Mouse (Mus musculus) midbrain, embryonic 12.5 days (tissue): Measurements from ENCODE around the gene Fbxo28. TPM values are rescaled to one million over a fixed set of nuclear protein-coding genes. Genes with fewer than 3 reads are reported as not detected.

Source experiments
- ATAC-seq: fragments of 200-750 bp; cut with Nextera tagmentation; 2 replicates; pipeline ENCODE4 v1.8.0; 2017; ENCODE audit warnings: low read depth, moderate TSS enrichment, moderate library complexity; ENCODE audit not compliant: low FRiP score
- H3K27ac ChIP-seq: fragments of 300-500 bp; sonication (generic); replicated peaks from 2 replicates; pipeline ENCODE4 v1.5.1; 2016; ENCODE audit warnings: mild to moderate bottlenecking
- H3K27me3 ChIP-seq: fragments of 300-500 bp; sonication (generic); 2 replicates; pipeline ENCODE4 v1.6.1; 2016; ENCODE audit warnings: mild to moderate bottlenecking
- H3K36me3 ChIP-seq: fragments of 300-500 bp; sonication (generic); 2 replicates; pipeline ENCODE4 v1.6.1; 2016
- H3K4me1 ChIP-seq: fragments of 300-500 bp; sonication (generic); 2 replicates; pipeline ENCODE4 v1.6.1; 2016
- H3K4me2 ChIP-seq: fragments of 300-500 bp; sonication (generic); replicated peaks from 2 replicates; pipeline ENCODE4 v1.6.1; 2016; ENCODE audit warnings: mild to moderate bottlenecking, moderate library complexity
- H3K4me3 ChIP-seq: fragments of 300-500 bp; sonication (generic); 2 replicates; pipeline ENCODE4 v1.5.1; 2016; ENCODE audit warnings: mild to moderate bottlenecking
- H3K9ac ChIP-seq: fragments of 300-500 bp; sonication (generic); replicated peaks from 2 replicates; pipeline ENCODE4 v1.6.1; 2016; ENCODE audit warnings: mild to moderate bottlenecking, moderate library complexity
- H3K9me3 ChIP-seq: fragments of 300-500 bp; sonication (generic); 2 replicates; pipeline ENCODE4 v1.6.1; 2016; ENCODE audit warnings: mild to moderate bottlenecking
- WGBS: fragments of 180-500 bp; shearing (Covaris S2); methylation state at CpG from one replicate; pipeline ENCODE4 v1.1.7; 2016; 5-methylcytosine and 5-hydroxymethylcytosine counted together
- polyA plus RNA-seq: library from polyadenylated mRNA; unstranded; fragments of >200 nt; fragmentation: Nextera tagmentation; extraction: Ambion mirVana; gene quantifications from 2 replicates; pipeline ENCODE4 v1.2.1, GENCODE M21; 2016

Fbxo28 gene
- 32.9 and 36.4 TPM in 2 replicates for polyA plus RNA-seq

DNA sequence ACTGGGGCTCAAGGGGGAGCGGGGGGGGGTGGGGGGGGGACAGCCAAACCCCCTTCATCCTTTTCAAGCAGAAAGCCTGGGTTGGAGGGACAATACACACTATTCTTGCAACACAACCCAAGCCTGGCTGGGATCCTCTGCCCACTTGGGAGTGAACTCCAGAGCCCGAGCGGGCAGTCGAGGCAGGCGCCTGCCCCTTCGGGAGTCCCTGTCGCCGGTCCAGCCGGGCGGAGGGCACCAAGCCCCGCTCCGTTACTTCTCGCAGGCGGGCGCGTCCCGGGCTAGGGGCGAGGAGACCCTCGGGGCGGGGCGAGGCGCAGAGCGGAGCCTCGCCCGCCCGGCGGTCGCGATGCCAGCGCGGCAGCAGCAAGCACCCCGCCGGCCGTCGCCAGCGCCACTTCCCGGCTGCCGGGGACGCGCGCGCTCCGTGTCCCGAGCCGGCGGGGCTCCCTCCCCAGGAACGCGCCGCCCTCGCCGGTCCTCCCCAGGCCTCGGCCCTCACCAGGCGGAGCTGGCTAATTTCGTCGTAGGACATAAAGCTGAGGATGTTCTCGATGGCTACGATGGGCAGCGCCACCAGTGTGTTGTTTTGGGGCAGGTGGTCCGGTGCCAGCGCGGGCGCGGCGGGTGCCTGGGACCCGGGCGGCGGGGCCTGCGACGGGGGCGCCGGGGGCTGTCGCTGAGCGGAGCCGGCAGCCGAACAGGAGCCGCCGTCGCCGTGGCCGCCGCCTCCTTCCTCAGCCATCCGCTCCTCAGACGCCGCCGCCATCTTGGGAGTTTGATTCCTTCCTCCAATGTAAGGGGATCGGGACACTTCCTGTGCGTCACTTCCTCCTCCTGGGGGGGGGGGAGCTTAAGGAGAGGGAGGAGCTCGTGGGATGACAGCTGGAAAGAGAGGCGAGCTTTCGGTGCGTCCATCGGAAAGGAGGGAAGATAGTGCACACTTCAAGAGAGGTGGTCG lies at the start of gene Fbxo28:
Fbxo28 (minus strand) TSS at position 809 of the 961 bp plus-strand sequence.
- H3K27ac ChIP-seq, result peak within 1 kb of the TSS; percentile 82
- ATAC-seq, result peak; percentile 93
- H3K4me3 ChIP-seq, result peak within 1 kb of the TSS; percentile 99
- H3K4me2 ChIP-seq, result peak within 1 kb of the TSS; percentile 95
- H3K4me1 ChIP-seq, result peaks cover 24% of the 10 kb centered on the region
- peaks cover 5% of the 10 kb centered on the region; the same call in 1 of the 2 replicates for H3K36me3 ChIP-seq
- WGBS, result under 1% methylated on average over 82 of the region's 93 CpGs
- no peaks in the 10 kb centered on the region for H3K9me3 ChIP-seq
- H3K9ac ChIP-seq, result peak within 1 kb of the TSS; percentile 97
- no peaks in the 10 kb centered on the region for H3K27me3 ChIP-seq

GRCm38 (mm10) chr1:182388729-182389128 lies 47.3 kb upstream of the Fbxo28 start:
- H3K9ac ChIP-seq, result no peak overlapping the region
- H3K36me3 ChIP-seq, result no peaks in the 10 kb centered on the region
- no peak overlapping the region for H3K27ac ChIP-seq
- H3K4me1 ChIP-seq, result no peaks in the 10 kb centered on the region
- no peaks in the 10 kb centered on the region for H3K27me3 ChIP-seq
- H3K9me3 ChIP-seq, result no peaks in the 10 kb centered on the region
- ATAC-seq, result no peak
- H3K4me2 ChIP-seq, result no peak overlapping the region
- no peak overlapping the region for H3K4me3 ChIP-seq
- WGBS, result 55% methylated on average over 4 of the region's 4 CpGs

GRCm38 (mm10) chr1:182386449-182386848 lies 45.0 kb upstream of the Fbxo28 start:
- H3K4me1 ChIP-seq, result no peaks in the 10 kb centered on the region
- H3K36me3 ChIP-seq, result no peaks in the 10 kb centered on the region
- H3K27me3 ChIP-seq, result no peaks in the 10 kb centered on the region
- no peak for ATAC-seq
- H3K9ac ChIP-seq, result no peak overlapping the region
- no peak overlapping the region for H3K4me2 ChIP-seq
- H3K27ac ChIP-seq, result no peak overlapping the region
- 86% methylated on average over 8 of the region's 8 CpGs for WGBS
- H3K4me3 ChIP-seq, result no peak overlapping the region
- no peaks in the 10 kb centered on the region for H3K9me3 ChIP-seq

- H3K9ac ChIP-seq, result no peak overlapping the region
- no peak overlapping the region for H3K4me2 ChIP-seq
- no peaks in the 10 kb centered on the region for H3K4me1 ChIP-seq
- no peak overlapping the region for H3K27ac ChIP-seq
- no peak for ATAC-seq
- H3K27me3 ChIP-seq, result no peaks in the 10 kb centered on the region
- H3K36me3 ChIP-seq, result no peaks in the 10 kb centered on the region
- 21% methylated on average over 9 of the region's 9 CpGs for WGBS
- H3K9me3 ChIP-seq, result no peaks in the 10 kb centered on the region
- H3K4me3 ChIP-seq, result no peak overlapping the region
Observed at GRCm38 (mm10) chr1:182383096-182383495, 41.7 kb upstream of the Fbxo28 start.

DNA sequence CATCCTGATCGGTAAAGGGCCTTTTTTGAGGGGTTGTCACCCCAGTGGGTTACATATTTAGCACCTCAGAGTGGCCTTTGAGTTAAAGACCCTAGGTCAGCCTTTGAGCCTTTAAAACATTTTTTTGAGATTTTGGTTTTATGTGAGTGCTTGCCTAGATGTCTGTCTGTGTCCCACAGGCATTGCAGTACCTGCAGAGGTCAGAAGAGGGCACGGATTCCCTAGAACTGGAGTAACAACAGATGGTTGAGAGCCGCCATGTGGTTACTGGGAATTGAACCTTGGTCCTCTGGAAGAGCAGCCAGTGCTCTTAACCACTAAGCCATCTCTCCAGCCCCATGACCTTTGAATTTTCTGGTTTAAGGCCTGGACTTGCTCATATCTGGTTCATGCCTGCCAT lies 39.9 kb upstream of the Fbxo28 start:
- no peak for ATAC-seq
- WGBS, result 75% methylated on average over 3 of the region's 3 CpGs
- H3K9ac ChIP-seq, result no peak overlapping the region
- no peak overlapping the region for H3K27ac ChIP-seq
- H3K27me3 ChIP-seq, result no peaks in the 10 kb centered on the region
- H3K4me3 ChIP-seq, result no peak overlapping the region
- H3K4me2 ChIP-seq, result no peak overlapping the region
- H3K4me1 ChIP-seq, result no peaks in the 10 kb centered on the region
- H3K36me3 ChIP-seq, result no peaks in the 10 kb centered on the region
- H3K9me3 ChIP-seq, result no peaks in the 10 kb centered on the region

DNA sequence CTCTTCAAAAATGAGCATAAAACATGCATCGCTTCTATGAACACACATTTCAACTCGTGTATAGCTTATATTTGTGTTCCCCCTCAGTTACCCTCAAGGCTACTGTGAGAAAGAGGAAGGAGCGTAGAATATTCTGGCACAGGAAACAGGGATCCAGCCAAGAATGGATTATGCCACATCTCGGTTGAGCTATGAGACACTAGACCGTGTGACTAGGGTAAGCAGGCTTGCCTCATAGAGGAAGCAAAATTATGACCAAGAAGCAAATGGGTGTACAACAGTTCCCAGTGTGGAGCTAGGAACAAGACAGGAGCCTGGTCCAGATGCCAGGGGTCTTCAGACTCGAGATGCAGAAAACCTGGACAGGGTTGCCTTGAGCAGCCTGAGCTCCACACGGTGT lies 39.3 kb upstream of the Fbxo28 start:
- H3K4me3 ChIP-seq, result no peak overlapping the region
- WGBS, result 87% methylated on average over 7 of the region's 7 CpGs
- H3K27me3 ChIP-seq, result no peaks in the 10 kb centered on the region
- H3K9me3 ChIP-seq, result no peaks in the 10 kb centered on the region
- no peak overlapping the region for H3K27ac ChIP-seq
- no peak for ATAC-seq
- H3K36me3 ChIP-seq, result no peaks in the 10 kb centered on the region
- H3K4me2 ChIP-seq, result no peak overlapping the region
- no peak overlapping the region for H3K9ac ChIP-seq
- H3K4me1 ChIP-seq, result peaks cover 3% of the 10 kb centered on the region; the same call in 1 of the 2 replicates

DNA sequence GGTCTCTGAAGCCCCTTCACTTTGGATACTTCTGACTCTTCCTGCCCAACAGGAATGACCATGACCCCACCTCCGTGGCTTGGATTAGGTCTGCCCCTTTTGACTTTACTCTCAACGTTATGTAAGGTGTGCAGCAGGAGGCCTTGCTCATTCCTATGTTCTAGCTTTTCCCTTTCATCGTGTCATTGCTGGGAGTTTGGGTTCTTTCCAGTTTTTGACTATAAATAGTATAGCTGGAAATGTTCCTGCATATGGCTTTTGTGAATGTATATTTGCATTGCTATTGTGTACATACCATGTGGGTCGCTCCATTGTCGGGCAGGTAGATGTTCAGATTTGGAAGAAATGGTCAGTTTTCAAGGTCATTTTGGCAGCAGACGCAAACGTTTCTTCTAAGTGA lies 37.4 kb upstream of the Fbxo28 start:
- Histone ChIP-seq H3K4me1 (peaks cover 3% of the 10 kb centered on the region; the same call in 1 of the 2 replicates), H3K4me3 (no peak overlapping the region), H3K4me2 (no peak overlapping the region), H3K9me3 (no peaks in the 10 kb centered on the region), H3K9ac (no peak overlapping the region), H3K27me3 (no peaks in the 10 kb centered on the region), H3K36me3 (no peaks in the 10 kb centered on the region), H3K27ac (no peak overlapping the region)
- ATAC-seq, result no peak
- 85% methylated on average over 7 of the region's 7 CpGs for WGBS

- Histone ChIP-seq H3K9ac (no peak overlapping the region), H3K27ac (no peak overlapping the region), H3K9me3 (no peaks in the 10 kb centered on the region), H3K4me1 (peaks cover 3% of the 10 kb centered on the region; the same call in 1 of the 2 replicates), H3K4me3 (no peak overlapping the region), H3K27me3 (no peaks in the 10 kb centered on the region), H3K36me3 (no peaks in the 10 kb centered on the region), H3K4me2 (no peak overlapping the region)
- 89% methylated on average over 11 of the region's 11 CpGs for WGBS
- ATAC-seq, result no peak
Observed at GRCm38 (mm10) chr1:182378205-182378835, 36.9 kb upstream of the Fbxo28 start.

- H3K4me2 ChIP-seq, result no peak overlapping the region
- peaks cover 3% of the 10 kb centered on the region; the same call in 1 of the 2 replicates for H3K4me1 ChIP-seq
- H3K27me3 ChIP-seq, result no peaks in the 10 kb centered on the region
- no peaks in the 10 kb centered on the region for H3K9me3 ChIP-seq
- 84% methylated on average over 6 of the region's 6 CpGs for WGBS
- no peak overlapping the region for H3K27ac ChIP-seq
- no peak for ATAC-seq
- no peak overlapping the region for H3K9ac ChIP-seq
- H3K36me3 ChIP-seq, result no peaks in the 10 kb centered on the region
- no peak overlapping the region for H3K4me3 ChIP-seq
Observed at GRCm38 (mm10) chr1:182377519-182377918, 36.1 kb upstream of the Fbxo28 start.

DNA sequence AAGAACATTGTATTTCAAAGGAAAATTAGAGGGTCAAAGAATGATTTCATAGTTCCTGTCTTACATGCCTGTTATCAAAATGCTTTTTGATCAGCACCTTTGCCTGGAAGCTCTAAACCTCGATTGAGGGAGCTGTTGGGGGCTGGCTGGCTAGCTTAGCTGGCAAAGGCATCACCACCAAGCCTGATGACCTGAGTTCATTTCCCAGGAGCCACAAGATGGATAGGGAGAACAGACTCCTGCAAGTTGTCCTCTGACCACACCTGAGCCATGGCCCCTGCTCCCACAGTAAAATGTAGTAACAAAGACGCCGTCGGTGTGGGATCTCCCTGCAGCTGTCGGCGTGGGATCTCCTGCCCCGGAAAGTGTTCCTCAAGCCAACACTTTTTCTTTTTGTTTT lies 35.4 kb upstream of the Fbxo28 start:
- ATAC-seq, result no peak
- 88% methylated on average over 7 of the region's 7 CpGs for WGBS
- Histone ChIP-seq H3K4me1 (peaks cover 3% of the 10 kb centered on the region; the same call in 1 of the 2 replicates), H3K27me3 (no peaks in the 10 kb centered on the region), H3K27ac (no peak overlapping the region), H3K4me2 (no peak overlapping the region), H3K4me3 (no peak overlapping the region), H3K9me3 (no peaks in the 10 kb centered on the region), H3K9ac (no peak overlapping the region), H3K36me3 (no peaks in the 10 kb centered on the region)

DNA sequence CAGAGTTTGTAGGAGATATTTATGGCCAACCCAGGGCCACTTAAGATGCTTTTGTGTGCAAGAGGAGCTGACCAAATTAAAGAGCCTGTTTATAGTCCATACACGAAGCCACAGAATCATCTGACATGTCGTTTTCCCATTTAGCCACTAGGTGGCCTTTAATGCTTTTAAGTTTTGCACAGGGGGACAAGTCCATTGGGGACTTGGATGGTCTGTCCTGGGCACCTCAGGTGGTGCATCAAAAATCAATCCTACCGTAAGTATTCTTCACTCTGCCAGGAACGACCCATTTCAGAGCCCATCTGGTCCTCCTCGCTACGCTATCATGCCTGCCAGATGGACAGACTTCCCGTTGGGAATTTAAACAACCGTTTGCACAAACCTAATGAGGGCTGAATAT lies 34.8 kb upstream of the Fbxo28 start:
- ATAC-seq, result peak; percentile 69
- no peaks in the 10 kb centered on the region for H3K36me3 ChIP-seq
- peaks cover 3% of the 10 kb centered on the region; the same call in 1 of the 2 replicates for H3K4me1 ChIP-seq
- no peak overlapping the region for H3K4me3 ChIP-seq
- no peaks in the 10 kb centered on the region for H3K9me3 ChIP-seq
- H3K27ac ChIP-seq, result no peak overlapping the region; the same call in 1 of the 2 replicates
- H3K27me3 ChIP-seq, result no peaks in the 10 kb centered on the region
- no peak overlapping the region for H3K9ac ChIP-seq
- WGBS, result 30% methylated on average over 8 of the region's 8 CpGs
- H3K4me2 ChIP-seq, result no peak overlapping the region

GRCm38 (mm10) chr1:182371891-182372290 lies 30.5 kb upstream of the Fbxo28 start:
- WGBS, result 74% methylated on average over 8 of the region's 8 CpGs
- Histone ChIP-seq H3K27ac (no peak overlapping the region), H3K4me2 (no peak overlapping the region), H3K27me3 (no peaks in the 10 kb centered on the region), H3K9ac (no peak overlapping the region), H3K36me3 (no peaks in the 10 kb centered on the region), H3K9me3 (no peaks in the 10 kb centered on the region), H3K4me3 (no peak overlapping the region), H3K4me1 (peaks cover 3% of the 10 kb centered on the region; the same call in 1 of the 2 replicates)
- no peak for ATAC-seq
